Mouse (Mus musculus) E14TG2a.4 (cell line): ENCODE data around the gene Slc9a5.

Experiments used
- CTCF ChIP-seq: conservative IDR thresholded peaks from 2 replicates; pipeline ENCODE4 v1.5.1; 2014; ENCODE audit warnings: low read length
- NANOG ChIP-seq: IDR thresholded peaks from 2 replicates; pipeline ENCODE4 v1.6.1; 2014; ENCODE audit warnings: borderline replicate concordance, low read length, mixed read lengths
- POU5F1 ChIP-seq: IDR thresholded peaks from 2 replicates; pipeline ENCODE4 v1.6.1; 2014; ENCODE audit warnings: low read length, borderline replicate concordance

GRCm38 (mm10) chr8:105354549-105354948 is 5.9 kb downstream of the Slc9a5 start:
- TF ChIP-seq CTCF (no peak), NANOG (no peak), POU5F1 (no peak)
